Mouse (Mus musculus): ENCODE data around the gene Ube2v1. TPM values are rescaled to one million over a fixed set of nuclear protein-coding genes. Genes with fewer than 3 reads are reported as not detected.

Gene Ube2v1
- polyA plus RNA-seq, 1 experiment from 2014 or later: 281 TPM

GRCm38 (mm10) chr2:167641337-167641736, 9.4 kb upstream of the Ube2v1 start:
- Histone ChIP-seq H3K4me3 (replicated peaks; ENCODE audit: low read length) (no peak overlapping the region), H3K27ac (ENCODE audit: low read length) (no peak overlapping the region), H3K36me3 (ENCODE audit: control insufficient read depth, insufficient read depth) (no peaks in the 10 kb centered on the region), H3K9me3 (ENCODE audit: control insufficient read depth, low read length) (no peaks in the 10 kb centered on the region), H3K9ac (replicated peaks; ENCODE audit: low read depth, low read length) (no peak overlapping the region), H3K27me3 (replicated peaks; ENCODE audit: control insufficient read depth, insufficient read depth, low read length) (no peaks in the 10 kb centered on the region), H3K4me1 (replicated peaks; ENCODE audit: control insufficient read depth, insufficient read depth, low read length) (no peaks in the 10 kb centered on the region), H3K4me2 (ENCODE audit: low read length) (no peak overlapping the region)
- ATAC-seq: no peak
- 47% methylated on average over 8 of the region's 8 CpGs for WGBS

DNA sequence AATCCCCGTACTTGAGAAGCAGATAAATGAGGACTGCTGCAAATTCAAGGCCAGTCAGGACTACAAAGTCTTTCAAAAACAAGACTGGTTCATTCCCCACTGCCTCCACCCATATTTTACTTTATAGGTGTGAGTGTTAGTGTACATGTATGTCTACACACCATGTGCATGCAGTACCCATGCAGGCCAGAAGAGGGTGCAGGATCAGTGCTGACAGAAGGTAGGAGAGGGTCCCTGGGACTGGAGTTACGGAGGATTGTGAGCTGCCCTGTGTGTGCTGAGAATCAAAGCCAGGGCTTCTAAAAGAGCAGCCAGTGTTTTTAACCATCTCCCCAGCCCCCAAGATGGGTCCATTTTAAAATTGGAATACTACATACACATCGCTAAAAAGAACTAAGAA, 8.4 kb upstream of the Ube2v1 start:
- H3K4me2 ChIP-seq (ENCODE audit: low read length): no peak overlapping the region
- ATAC-seq: no peak
- no peaks in the 10 kb centered on the region for H3K27me3 ChIP-seq (replicated peaks; ENCODE audit: control insufficient read depth, insufficient read depth, low read length)
- H3K9ac ChIP-seq (replicated peaks; ENCODE audit: low read depth, low read length): no peak overlapping the region
- H3K4me1 ChIP-seq (replicated peaks; ENCODE audit: control insufficient read depth, insufficient read depth, low read length): no peaks in the 10 kb centered on the region
- 80% methylated on average over 3 of the region's 3 CpGs for WGBS
- H3K27ac ChIP-seq (ENCODE audit: low read length): no peak overlapping the region
- H3K4me3 ChIP-seq (replicated peaks; ENCODE audit: low read length): no peak overlapping the region
- no peaks in the 10 kb centered on the region for H3K36me3 ChIP-seq (ENCODE audit: control insufficient read depth, insufficient read depth)
- no peaks in the 10 kb centered on the region for H3K9me3 ChIP-seq (ENCODE audit: control insufficient read depth, low read length)

GRCm38 (mm10) chr2:167634865-167635512, 3.1 kb upstream of the Ube2v1 start:
- Histone ChIP-seq H3K9me3 (ENCODE audit: control insufficient read depth, low read length) (no peaks in the 10 kb centered on the region), H3K27ac (ENCODE audit: low read length) (0 out of 2 replicates have a peak overlapping the region, but pooled peaks have one; percentile 61), H3K4me3 (replicated peaks; ENCODE audit: low read length) (peak overlapping the region; percentile 36), H3K4me1 (replicated peaks; ENCODE audit: control insufficient read depth, insufficient read depth, low read length) (peaks cover 24% of the 10 kb centered on the region), H3K27me3 (replicated peaks; ENCODE audit: control insufficient read depth, insufficient read depth, low read length) (no peaks in the 10 kb centered on the region), H3K36me3 (ENCODE audit: control insufficient read depth, insufficient read depth) (no peaks in the 10 kb centered on the region), H3K9ac (replicated peaks; ENCODE audit: low read depth, low read length) (no peak overlapping the region), H3K4me2 (ENCODE audit: low read length) (peak overlapping the region; percentile 66)
- ATAC-seq: no peak
- 78% methylated on average over 7 of the region's 7 CpGs for WGBS

DNA sequence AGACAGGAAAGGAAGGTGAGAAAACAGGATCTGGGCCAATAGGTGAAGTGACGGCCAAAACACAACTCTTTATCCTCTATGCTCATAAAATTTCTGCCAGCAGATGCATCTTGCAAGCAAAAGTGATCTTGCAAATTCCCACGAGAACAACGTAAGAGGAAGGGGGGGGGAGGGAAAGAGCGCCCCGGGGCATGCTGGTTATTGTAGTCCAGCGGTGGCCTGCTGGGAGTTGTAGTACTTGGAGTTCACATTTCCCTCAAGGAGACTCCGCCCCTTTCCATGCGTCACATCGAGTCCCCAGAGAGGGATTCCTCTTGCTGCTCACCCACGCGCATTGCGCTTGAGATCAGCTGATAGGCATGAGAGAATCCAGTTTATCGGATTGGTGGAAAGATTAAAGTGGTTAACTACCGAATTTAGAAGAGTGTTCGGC, 2.5 kb upstream of the Ube2v1 start:
- H3K27ac ChIP-seq (ENCODE audit: low read length): peak overlapping the region; percentile 73
- peak; percentile 87 for ATAC-seq
- H3K4me2 ChIP-seq (ENCODE audit: low read length): peak overlapping the region; percentile 66
- peak overlapping the region; percentile 36 for H3K4me3 ChIP-seq (replicated peaks; ENCODE audit: low read length)
- peak overlapping the region; percentile 50 for H3K9ac ChIP-seq (replicated peaks; ENCODE audit: low read depth, low read length)
- WGBS: under 1% methylated on average over 15 of the region's 15 CpGs
- no peaks in the 10 kb centered on the region for H3K36me3 ChIP-seq (ENCODE audit: control insufficient read depth, insufficient read depth)
- peaks cover 30% of the 10 kb centered on the region for H3K4me1 ChIP-seq (replicated peaks; ENCODE audit: control insufficient read depth, insufficient read depth, low read length)
- no peaks in the 10 kb centered on the region for H3K27me3 ChIP-seq (replicated peaks; ENCODE audit: control insufficient read depth, insufficient read depth, low read length)
- no peaks in the 10 kb centered on the region for H3K9me3 ChIP-seq (ENCODE audit: control insufficient read depth, low read length)

DNA sequence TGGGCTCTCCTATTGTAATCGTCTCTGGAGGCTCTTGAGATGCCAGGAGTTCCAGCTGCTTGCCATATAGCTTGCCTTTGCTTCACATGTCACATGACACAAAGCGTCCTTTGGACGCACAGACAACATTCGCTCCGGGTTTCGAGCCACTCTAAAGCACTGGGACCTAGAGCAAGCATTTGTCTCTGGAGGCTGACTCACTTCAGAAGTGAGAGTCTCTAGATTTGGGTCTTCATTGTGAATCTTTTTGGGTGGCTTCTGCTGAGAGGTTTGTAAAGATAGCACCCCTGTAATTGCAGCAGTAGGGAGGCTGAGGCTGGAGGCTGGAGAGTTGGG, 1.6 kb upstream of the Ube2v1 start:
- H3K4me3 ChIP-seq (replicated peaks; ENCODE audit: low read length): no peak overlapping the region
- H3K9ac ChIP-seq (replicated peaks; ENCODE audit: low read depth, low read length): no peak overlapping the region
- ATAC-seq: no peak
- peaks cover 39% of the 10 kb centered on the region for H3K4me1 ChIP-seq (replicated peaks; ENCODE audit: control insufficient read depth, insufficient read depth, low read length)
- H3K4me2 ChIP-seq (ENCODE audit: low read length): no peak overlapping the region
- H3K36me3 ChIP-seq (ENCODE audit: control insufficient read depth, insufficient read depth): no peaks in the 10 kb centered on the region
- no peak overlapping the region for H3K27ac ChIP-seq (ENCODE audit: low read length)
- WGBS: 91% methylated on average over 6 of the region's 6 CpGs
- no peaks in the 10 kb centered on the region for H3K27me3 ChIP-seq (replicated peaks; ENCODE audit: control insufficient read depth, insufficient read depth, low read length)
- no peaks in the 10 kb centered on the region for H3K9me3 ChIP-seq (ENCODE audit: control insufficient read depth, low read length)

DNA sequence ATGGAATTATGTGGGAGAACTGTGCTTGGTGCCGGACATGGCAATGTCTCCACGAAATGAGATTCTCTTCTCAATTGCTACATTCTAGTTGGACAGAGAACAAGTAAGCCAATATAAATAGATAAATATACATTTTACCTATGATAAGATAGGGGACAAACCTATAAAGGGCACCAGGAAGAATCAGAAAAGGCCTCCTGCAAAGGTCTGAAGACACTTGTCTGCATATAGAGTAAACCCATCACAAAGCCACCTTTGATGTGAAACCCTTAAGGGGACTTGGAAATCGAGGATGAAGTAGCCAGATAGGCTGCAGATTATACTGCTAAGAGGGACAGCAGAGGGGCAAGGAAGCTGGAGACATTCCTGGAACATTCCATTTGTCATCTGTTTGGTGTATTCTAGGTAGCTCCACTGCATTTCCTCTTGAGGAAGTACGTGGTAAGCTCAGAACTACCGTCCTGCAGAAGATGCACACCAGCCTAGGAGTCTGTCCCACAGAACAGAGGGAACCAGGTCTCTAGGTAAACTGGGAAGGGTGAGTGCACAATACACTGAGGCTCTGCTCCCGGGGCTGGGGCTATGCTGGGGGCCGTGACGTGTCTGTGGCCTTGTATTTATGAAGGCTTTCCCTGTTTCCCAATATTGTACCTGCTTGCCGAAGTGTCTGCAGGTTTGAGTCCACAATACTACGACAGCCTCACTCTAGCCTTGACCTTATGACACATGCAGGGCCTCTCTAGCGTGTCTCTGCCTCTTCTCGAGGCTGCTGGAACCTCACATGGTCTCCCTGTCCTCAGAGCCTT, 1.0 kb upstream of the Ube2v1 start:
- H3K27ac ChIP-seq (ENCODE audit: low read length): peak overlapping the region; percentile 69; the same call in 1 of the 2 replicates
- no peak overlapping the region; the same call in 1 of the 2 replicates for H3K4me3 ChIP-seq (replicated peaks; ENCODE audit: low read length)
- no peak overlapping the region for H3K9ac ChIP-seq (replicated peaks; ENCODE audit: low read depth, low read length)
- H3K4me2 ChIP-seq (ENCODE audit: low read length): peak overlapping the region; percentile 54
- H3K9me3 ChIP-seq (ENCODE audit: control insufficient read depth, low read length): no peaks in the 10 kb centered on the region
- 81% methylated on average over 12 of the region's 12 CpGs for WGBS
- peaks cover 40% of the 10 kb centered on the region for H3K4me1 ChIP-seq (replicated peaks; ENCODE audit: control insufficient read depth, insufficient read depth, low read length)
- H3K27me3 ChIP-seq (replicated peaks; ENCODE audit: control insufficient read depth, insufficient read depth, low read length): no peaks in the 10 kb centered on the region
- no peaks in the 10 kb centered on the region for H3K36me3 ChIP-seq (ENCODE audit: control insufficient read depth, insufficient read depth)
- ATAC-seq: no peak

GRCm38 (mm10) chr2:167631181-167631590, 709 bp downstream of the Ube2v1 start:
- WGBS: 0% methylated on average over 29 of the region's 31 CpGs
- peak; percentile 15 for ATAC-seq

GRCm38 (mm10) chr2:167630421-167630820, 1.5 kb downstream of the Ube2v1 start:
- peak overlapping the region; percentile 91 for H3K4me2 ChIP-seq (ENCODE audit: low read length)
- H3K27ac ChIP-seq (ENCODE audit: low read length): no peak overlapping the region
- peaks cover 44% of the 10 kb centered on the region for H3K4me1 ChIP-seq (replicated peaks; ENCODE audit: control insufficient read depth, insufficient read depth, low read length)
- no peaks in the 10 kb centered on the region for H3K27me3 ChIP-seq (replicated peaks; ENCODE audit: control insufficient read depth, insufficient read depth, low read length)
- 81% methylated on average over 5 of the region's 5 CpGs for WGBS
- ATAC-seq: no peak
- H3K9ac ChIP-seq (replicated peaks; ENCODE audit: low read depth, low read length): peak overlapping the region; percentile 92
- no peaks in the 10 kb centered on the region for H3K9me3 ChIP-seq (ENCODE audit: control insufficient read depth, low read length)
- H3K36me3 ChIP-seq (ENCODE audit: control insufficient read depth, insufficient read depth): no peaks in the 10 kb centered on the region
- peak overlapping the region; percentile 85 for H3K4me3 ChIP-seq (replicated peaks; ENCODE audit: low read length)

More at GRCm38 (mm10) chr2:167631181-167631590, 709 bp downstream of the Ube2v1 start:
- H3K9ac ChIP-seq (replicated peaks; ENCODE audit: low read depth, low read length): peak overlapping the region; percentile 92
- peak overlapping the region; percentile 85 for H3K4me3 ChIP-seq (replicated peaks; ENCODE audit: low read length)
- H3K27me3 ChIP-seq (replicated peaks; ENCODE audit: control insufficient read depth, insufficient read depth, low read length): no peaks in the 10 kb centered on the region
- H3K4me2 ChIP-seq (ENCODE audit: low read length): peak overlapping the region; percentile 91
- peak overlapping the region; percentile 81 for H3K27ac ChIP-seq (ENCODE audit: low read length)
- peaks cover 40% of the 10 kb centered on the region for H3K4me1 ChIP-seq (replicated peaks; ENCODE audit: control insufficient read depth, insufficient read depth, low read length)
- no peaks in the 10 kb centered on the region for H3K9me3 ChIP-seq (ENCODE audit: control insufficient read depth, low read length)
- H3K36me3 ChIP-seq (ENCODE audit: control insufficient read depth, insufficient read depth): no peaks in the 10 kb centered on the region

GRCm38 (mm10) chr2:167629665-167630209, 2.2 kb downstream of the Ube2v1 start:
- ATAC-seq: no peak
- Histone ChIP-seq H3K27me3 (replicated peaks; ENCODE audit: control insufficient read depth, insufficient read depth, low read length) (no peaks in the 10 kb centered on the region), H3K4me1 (replicated peaks; ENCODE audit: control insufficient read depth, insufficient read depth, low read length) (peaks cover 45% of the 10 kb centered on the region), H3K9me3 (ENCODE audit: control insufficient read depth, low read length) (no peaks in the 10 kb centered on the region), H3K36me3 (ENCODE audit: control insufficient read depth, insufficient read depth) (no peaks in the 10 kb centered on the region), H3K9ac (replicated peaks; ENCODE audit: low read depth, low read length) (no peak overlapping the region), H3K27ac (ENCODE audit: low read length) (no peak overlapping the region), H3K4me3 (replicated peaks; ENCODE audit: low read length) (no peak overlapping the region), H3K4me2 (ENCODE audit: low read length) (no peak overlapping the region)
- 72% methylated on average over 11 of the region's 11 CpGs for WGBS
